Mouse (Mus musculus) lung, adult 2 months (tissue): Measurements from ENCODE around the gene Gm2174. TPM values are rescaled to one million over a fixed set of nuclear protein-coding genes. Genes with fewer than 3 reads are reported as not detected.
A peak's percentile ranks its signal among the peaks of the same experiment; 100 is the strongest.

Experiments used
- DNase-seq: peaks from one replicate; pipeline ENCODE4 v3.0.0; 2022
- H3K4me1 ChIP-seq: fragments of 200-500 bp; 2 replicates; pipeline ENCODE4 v1.6.1; 2011; ENCODE audit warnings: low read length; ENCODE audit not compliant: control insufficient read depth, insufficient read depth
- H3K4me3 ChIP-seq: fragments of 200-500 bp; replicated peaks from 2 replicates; pipeline ENCODE3; 2011; ENCODE audit warnings: low read depth, mild to moderate bottlenecking, control low read depth, low read length; ENCODE audit errors: extremely low read depth
- CTCF ChIP-seq: fragments of 200-500 bp; IDR thresholded peaks from 2 replicates; pipeline ENCODE4 v1.5.1; 2011; ENCODE audit warnings: mild to moderate bottlenecking, low read length, control low read depth; ENCODE audit not compliant: insufficient read depth
- POLR2A ChIP-seq: fragments of 200-500 bp; IDR thresholded peaks from 2 replicates; pipeline ENCODE4 v1.6.1; 2011; ENCODE audit warnings: low read depth, mild to moderate bottlenecking, control low read depth, low read length, borderline replicate concordance; ENCODE audit errors: extremely low read depth
- WGBS: fragments of 180-500 bp; shearing (Covaris S2); methylation state at CpG from one replicate; pipeline ENCODE4 v1.1.7; 2018; 5-methylcytosine and 5-hydroxymethylcytosine counted together
- polyA plus RNA-seq: library from polyadenylated mRNA; depleted of rRNA; stranded (reverse); fragments of >200 nt; gene quantifications from 2 replicates; pipeline ENCODE4 v1.2.3, GENCODE M21; 2012; rRNA removed

Gene Gm2174
- polyA plus RNA-seq, 1 experiment: not detected

GRCm38 (mm10) chrX:56481906-56482305, 34.1 kb downstream of the Gm2174 start:
- TF ChIP-seq POLR2A: no peak
- TF ChIP-seq CTCF: no peak
- no peak for DNase-seq
- Histone ChIP-seq H3K4me3 (no peak overlapping the region), H3K4me1 (no peaks in the 10 kb centered on the region)
- 65% methylated on average over 3 of the region's 3 CpGs for WGBS

GRCm38 (mm10) chrX:56489758-56490157, 42.0 kb downstream of the Gm2174 start:
- TF ChIP-seq CTCF (peak; percentile 28), POLR2A (no peak)
- DNase-seq: peak; percentile 59
- Histone ChIP-seq H3K4me1 (no peaks in the 10 kb centered on the region), H3K4me3 (no peak overlapping the region)
- whole genome bisulfite sequencing: 18% methylated on average over 1 of the region's 1 CpGs

- 79% methylated on average over 7 of the region's 7 CpGs for WGBS
These were observed 49.5 kb downstream of the Gm2174 start for GRCm38 (mm10) chrX:56497241-56497640.

More at GRCm38 (mm10) chrX:56497241-56497640, 49.5 kb downstream of the Gm2174 start:
- H3K4me1 ChIP-seq: no peaks in the 10 kb centered on the region
- no peak for DNase-seq
- TF ChIP-seq POLR2A: no peak
- TF ChIP-seq CTCF: no peak
- H3K4me3 ChIP-seq: no peak overlapping the region

Other genes starting within 250 kb of the Gm2174 start
- not detected in 2 replicates for gene Gm773, start 235.1 kb upstream of the Gm2174 start, polyA plus RNA-seq
- 0.23 and 0.63 TPM in 2 replicates for gene Zfp449, start 101.6 kb upstream of the Gm2174 start, polyA plus RNA-seq
- 1.1 and 1.4 TPM in 2 replicates for gene Smim10l2a, start 73.4 kb upstream of the Gm2174 start, polyA plus RNA-seq
- 15.4 and 24.4 TPM in 2 replicates for gene Ints6l, start 6.9 kb downstream of the Gm2174 start, polyA plus RNA-seq
- gene Gm10477, start 76.8 kb downstream of the Gm2174 start, polyA plus RNA-seq: not detected in 2 replicates
- gene Gm648, start 101.6 kb downstream of the Gm2174 start, polyA plus RNA-seq: not detected in 2 replicates
- 5.0 and 8.3 TPM in 2 replicates for gene Mmgt1, start 150.1 kb downstream of the Gm2174 start, polyA plus RNA-seq
- gene Slc9a6, start 161.8 kb downstream of the Gm2174 start, polyA plus RNA-seq: 29.7 and 29.9 TPM in 2 replicates